Comparison of ENCODE assay signal across 13 mouse cellular contexts in genomic region chr3:95663486-95663885, GRCm38 (mm10). TPM values are rescaled to one million over a fixed set of nuclear protein-coding genes. Genes with fewer than 3 reads are reported as not detected.
A peak's percentile ranks its signal among the peaks of the same experiment; 100 is the strongest.
DNase-seq lines count a peak whose midpoint lies in the region; ATAC-seq lines count a peak whose summit lies in the region.
"Had no signal": no experiment of that assay in that cellular context is flagged by ENCODE, and none has a peak within 500 bp of the region (broad histone marks: within the 10 kb centered on the region; RNA-seq: fewer than 3 reads in every experiment).

No protein-coding gene starts in this region.

- ATAC-seq in kidney, embryonic 15.5 days (replicated peaks; ENCODE audit: low FRiP score), result no peak
- no peak for ATAC-seq in heart, embryonic 14.5 days (ENCODE audit: insufficient number of reproducible peaks, insufficient read depth, low FRiP score, low read depth)
- ATAC-seq in inflammation-experienced regulatory T-cells, adult 6 months, result no peak
- ATAC-seq: forebrain, embryonic 13.5 days had no signal

- no peak for DNase-seq in kidney, postnatal 10 days
- DNase-seq in ES-CJ7 (ENCODE audit: low read depth, low spot score), result peak; percentile 80
- DNase-seq in left cerebral cortex, adult 11 months (ENCODE audit: low spot score), result no peak
- DNase-seq: embryo, embryonic 11 days; kidney, postnatal 36 days had no signal

- peaks cover 82% of the 10 kb centered on the region for H3K4me1 ChIP-seq in kidney, embryonic 15.5 days
- H3K4me1 ChIP-seq in heart, embryonic 14.5 days (ENCODE audit: control insufficient read depth in 2 of 2, insufficient read depth in 2 of 2, low read length in 2 of 2), result peaks cover 36 to 75% of the 10 kb centered on the region in 2 experiments

- 75% methylated on average over 2 of the region's 2 CpGs for WGBS in kidney, embryonic 15.5 days
- WGBS in heart, embryonic 14.5 days, result 76% methylated on average over 2 of the region's 2 CpGs
- 52% methylated on average over 2 of the region's 2 CpGs for WGBS in macrophage (ENCODE audit: missing documents)

- H3K36me3 ChIP-seq in kidney, embryonic 15.5 days, result peaks cover 50% of the 10 kb centered on the region
- peaks cover 57% of the 10 kb centered on the region for H3K36me3 ChIP-seq in heart, embryonic 14.5 days (ENCODE audit: control insufficient read depth, insufficient read depth, low read length)
- H3K36me3 ChIP-seq in macrophage (ENCODE audit: inconsistent target), result no peaks in the 10 kb centered on the region

- H3K27ac ChIP-seq in kidney, embryonic 15.5 days, result no peak overlapping the region
- peak overlapping the region; percentile 32 to 94 for H3K27ac ChIP-seq in heart, embryonic 14.5 days (replicated peaks in 1 of 2; ENCODE audit: control insufficient read depth in 1 of 2, insufficient read depth in 1 of 2, low read depth in 2 of 2, low read length in 2 of 2)
- H3K27ac ChIP-seq in macrophage, result peak overlapping the region; percentile 94
- H3K27ac ChIP-seq: forebrain, embryonic 13.5 days; neural tube, embryonic 12.5 days had no signal

- H3K4me2 ChIP-seq in kidney, embryonic 15.5 days, result 0 out of 2 replicates have a peak overlapping the region, but pooled peaks have one; percentile 79
- H3K4me2 ChIP-seq in heart, embryonic 14.5 days (ENCODE audit: low read length), result peak overlapping the region; percentile 97

- H3K27me3 ChIP-seq in kidney, embryonic 15.5 days, result no peaks in the 10 kb centered on the region
- no peaks in the 10 kb centered on the region for H3K27me3 ChIP-seq in heart, embryonic 14.5 days (ENCODE audit: control insufficient read depth, insufficient read depth, low read length)
- H3K27me3 ChIP-seq: forebrain, embryonic 13.5 days; neural tube, embryonic 12.5 days; Patski had no signal

- no peak overlapping the region for H3K9ac ChIP-seq in kidney, embryonic 15.5 days
- H3K9ac ChIP-seq in heart, embryonic 14.5 days (ENCODE audit: low read length), result peak overlapping the region; percentile 100
- H3K9ac ChIP-seq: forebrain, embryonic 13.5 days; neural tube, embryonic 12.5 days had no signal

- no peak overlapping the region for H3K4me3 ChIP-seq in kidney, embryonic 15.5 days (replicated peaks)
- H3K4me3 ChIP-seq in heart, embryonic 14.5 days (ENCODE audit: control insufficient read depth in 1 of 2, insufficient read depth in 1 of 2, low read depth in 1 of 2, low read length in 2 of 2), result no peak overlapping the region; a peak in 1 of 4 replicates
- H3K4me3 ChIP-seq in macrophage (ENCODE audit: inconsistent target), result peak overlapping the region; percentile 90; the same call in 1 of the 2 replicates
- H3K4me3 ChIP-seq: forebrain, embryonic 13.5 days; neural tube, embryonic 12.5 days had no signal

- H3K79me2 ChIP-seq in macrophage (ENCODE audit: inconsistent target), result peaks cover 86% of the 10 kb centered on the region

- H3K9me3 ChIP-seq in kidney, embryonic 15.5 days (replicated peaks), result no peaks in the 10 kb centered on the region
- no peaks in the 10 kb centered on the region for H3K9me3 ChIP-seq in heart, embryonic 14.5 days (ENCODE audit: control insufficient read depth, low read length)
- H3K9me3 ChIP-seq: forebrain, embryonic 13.5 days; neural tube, embryonic 12.5 days had no signal

RNA-seq across cellular contexts. Expression of gene Mcl1, which starts 4.9 kb away (rescaled TPM):
- 51.2 and 54.4 TPM in 2 replicates for polyA plus RNA-seq in kidney, embryonic 15.5 days (2015; fragmentation: Nextera tagmentation; extraction: Ambion mirVana)
- 54.3 and 57.2 TPM in 2 replicates for polyA plus RNA-seq in heart, embryonic 14.5 days (2014; fragmentation: Nextera tagmentation; extraction: Ambion mirVana)
- 1,000 to 10,000 TPM in 10 of 26 experiments, 100 to 1,000 TPM in 16; 471 to 2,042 (median 842) TPM for total RNA-seq in macrophage (2018; cell fraction: chromatin; rRNA removed)
- total RNA-seq in macrophage (2018; cell fraction: cytosol; rRNA removed), result 1,000 to 10,000 TPM in 4 of 26 experiments, 100 to 1,000 TPM in 22; 492 to 1,133 (median 611) TPM
- 1,000 to 10,000 TPM in 21 of 26 experiments, 100 to 1,000 TPM in 5; 701 to 2,394 (median 1,238) TPM for total RNA-seq in macrophage (2018; cell fraction: nucleus; rRNA removed)
- 251 to 507 TPM (median 488 TPM) in 3 replicates for polyA plus RNA-seq in macrophage (2018)
- polyA plus RNA-seq in inflammation-experienced regulatory T-cells, adult 6 months (2017; shearing (Covaris generic)), result 10 to 100 TPM; 50.5 to 86.1 (median 61.6) TPM

RNA-seq across cellular contexts. Expression of gene Adamtsl4, which starts 24.2 kb away (rescaled TPM):
- polyA plus RNA-seq in kidney, embryonic 15.5 days (2015; fragmentation: Nextera tagmentation; extraction: Ambion mirVana), result 4.0 and 6.3 TPM in 2 replicates
- polyA plus RNA-seq in heart, embryonic 14.5 days (2014; fragmentation: Nextera tagmentation; extraction: Ambion mirVana), result 6.3 and 7.0 TPM in 2 replicates
- 1 to 10 TPM in 21 of 26 experiments, under 1 TPM in 5; 0.40 to 8.2 (median 3.2) TPM for total RNA-seq in macrophage (2018; cell fraction: chromatin; rRNA removed)
- 1 to 10 TPM in 13 of 26 experiments, under 1 TPM in 13; 0.22 to 4.1 (median 1.2) TPM for total RNA-seq in macrophage (2018; cell fraction: cytosol; rRNA removed)
- total RNA-seq in macrophage (2018; cell fraction: nucleus; rRNA removed), result 1 to 10 TPM in 21 of 26 experiments, under 1 TPM in 5; 0.21 to 9.6 (median 2.3) TPM
- polyA plus RNA-seq in macrophage (2018), result 0.38 to 3.1 TPM (median 1.9 TPM) in 3 replicates
- 1 to 10 TPM; 2.0 to 4.6 (median 2.2) TPM for polyA plus RNA-seq in inflammation-experienced regulatory T-cells, adult 6 months (2017; shearing (Covaris generic))
- total RNA-seq: megakaryocyte-erythroid progenitor cell, adult 5-6 weeks had no signal

RNA-seq across cellular contexts. Expression of gene Ensa, which starts 38.7 kb away (rescaled TPM):
- 71.1 and 73.2 TPM in 2 replicates for polyA plus RNA-seq in kidney, embryonic 15.5 days (2015; fragmentation: Nextera tagmentation; extraction: Ambion mirVana)
- 47.4 and 51.1 TPM in 2 replicates for polyA plus RNA-seq in heart, embryonic 14.5 days (2014; fragmentation: Nextera tagmentation; extraction: Ambion mirVana)
- total RNA-seq in macrophage (2018; cell fraction: chromatin; rRNA removed), result 100 to 1,000 TPM; 114 to 467 (median 312) TPM
- 100 to 1,000 TPM in 22 of 26 experiments, 10 to 100 TPM in 4; 85.2 to 121 (median 110) TPM for total RNA-seq in macrophage (2018; cell fraction: cytosol; rRNA removed)
- total RNA-seq in macrophage (2018; cell fraction: nucleus; rRNA removed), result 100 to 1,000 TPM; 134 to 367 (median 267) TPM
- polyA plus RNA-seq in macrophage (2018), result 79.1 to 122 TPM (median 121 TPM) in 3 replicates
- 10 to 100 TPM; 68.7 to 89.9 (median 76.3) TPM for polyA plus RNA-seq in inflammation-experienced regulatory T-cells, adult 6 months (2017; shearing (Covaris generic))
